Mouse (Mus musculus) bone marrow macrophage, adult 2 months (primary cell): ENCODE data around the gene Cenpp.

Experiments used
- CTCF ChIP-seq: IDR thresholded peaks from 2 replicates; pipeline ENCODE4 v1.5.1; 2012; ENCODE audit warnings: low read depth, mild to moderate bottlenecking, low read length, moderate library complexity
- POLR2A ChIP-seq: IDR thresholded peaks from 2 replicates; pipeline ENCODE4 v1.6.1; 2012; ENCODE audit warnings: mild to moderate bottlenecking, low read depth, low read length, borderline replicate concordance

DNA sequence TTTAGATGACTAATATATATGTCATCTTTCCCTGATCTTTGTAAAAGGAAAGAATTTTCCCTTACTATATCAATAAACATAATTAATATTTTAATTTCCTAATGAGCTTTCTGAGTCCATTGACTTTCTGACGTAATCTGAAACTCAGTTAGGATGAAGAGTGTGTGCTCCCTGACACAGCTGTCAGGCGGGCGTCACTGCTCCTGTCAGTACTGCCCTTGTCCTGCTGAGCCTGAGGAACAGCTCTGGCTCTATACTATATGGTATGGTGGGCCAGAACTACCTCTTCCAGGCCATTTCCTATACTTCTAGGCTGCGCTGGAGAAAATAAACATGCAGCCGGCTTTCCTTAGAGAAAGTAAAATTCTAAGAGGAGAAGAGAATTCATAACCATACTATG is 98.1 kb downstream of the Cenpp start:
- TF ChIP-seq CTCF (no peak), POLR2A (no peak)
